Mouse (Mus musculus) adrenal gland (tissue): ENCODE measurements around the gene Cbx7.

Source experiments
- intact Hi-C: fragments of 180-260 bp; cut with DNase I; formaldehyde crosslinking; loops from one replicate; pipeline ENCODE4 v1.15.1; 2025
- microRNA-seq, 2 experiments: library from miRNA; unstranded; fragments of <30 nt; microRNA quantifications; one replicate each; pipeline ENCODE4; 2019

Gene Cbx7

DNA sequence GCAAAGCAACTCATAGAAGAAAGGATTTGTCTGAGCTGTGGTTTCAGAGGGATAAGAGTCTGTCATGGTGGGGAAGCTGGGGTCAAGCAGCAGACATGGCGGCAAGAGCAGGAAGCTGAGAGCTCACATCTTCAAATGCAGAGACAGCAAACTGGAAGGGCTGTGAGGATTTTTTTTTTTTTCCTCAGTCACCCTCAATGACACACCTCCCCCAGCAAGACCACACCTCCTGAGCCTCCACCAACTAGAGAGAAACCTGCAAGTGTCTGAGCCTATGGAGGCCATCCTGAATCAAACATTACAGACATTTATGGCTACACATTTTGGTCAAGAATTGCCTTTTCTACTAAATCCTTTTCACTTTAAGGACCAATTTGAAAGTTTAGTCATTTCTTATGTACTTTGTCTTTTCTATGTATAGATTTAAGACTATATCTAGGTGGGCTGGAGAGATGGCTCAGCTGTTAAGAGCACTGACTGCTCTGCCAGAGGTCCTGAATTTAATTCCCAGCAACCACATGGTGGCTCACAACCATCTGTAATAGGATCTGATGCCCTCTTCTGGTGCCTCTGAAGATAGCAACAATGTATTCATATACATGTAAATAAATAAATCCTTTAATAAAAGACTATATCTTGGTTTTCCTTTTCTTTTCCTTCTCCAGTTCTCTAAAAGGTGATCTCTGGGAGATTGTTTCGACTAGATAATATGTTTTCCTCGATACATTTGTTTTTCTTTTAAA, 103.5 kb downstream of the Cbx7 start:
- intact Hi-C loops = no loop called here

Small RNA genes within 50 kb of the gene (microRNA-seq; reads per million reads assigned to microRNA genes)
- gene Mir7213 = 4.1 to 4.4 reads per million in 2 experiments
